Comparison of ENCODE assay signal across 9 mouse cellular contexts in genomic region chr5:38580703-38581102, GRCm38 (mm10). TPM values are rescaled to one million over a fixed set of nuclear protein-coding genes. Genes with fewer than 3 reads are reported as not detected.
DNase-seq lines count a peak whose midpoint lies in the region; ATAC-seq and TF ChIP-seq lines count a peak whose summit lies in the region.
"Had no signal": no experiment of that assay in that cellular context is flagged by ENCODE, and none has a peak within 500 bp of the region (broad histone marks: within the 10 kb centered on the region; RNA-seq: fewer than 3 reads in every experiment).

No protein-coding gene starts in this region.

- WGBS in heart, postnatal 0 days = 22% methylated on average over 6 of the region's 6 CpGs
- WGBS in heart, embryonic 12.5 days = 34% methylated on average over 6 of the region's 6 CpGs
- WGBS in bone marrow, adult 2 months = 32% methylated on average over 6 of the region's 6 CpGs
- WGBS in forebrain, embryonic 15.5 days = 33% methylated on average over 6 of the region's 6 CpGs
- 32% methylated on average over 6 of the region's 6 CpGs for WGBS in neural tube, embryonic 11.5 days

- H3K4me2 ChIP-seq in heart, postnatal 0 days (ENCODE audit: low read depth, low read length) = no peak overlapping the region
- H3K4me2 ChIP-seq in heart, embryonic 12.5 days = no peak overlapping the region
- H3K4me2 ChIP-seq in forebrain, embryonic 15.5 days (replicated peaks) = no peak overlapping the region
- no peak overlapping the region for H3K4me2 ChIP-seq in neural tube, embryonic 11.5 days (ENCODE audit: low read depth)
- H3K4me2 ChIP-seq: limb, embryonic 12.5 days had no signal

- no peak overlapping the region for H3K4me3 ChIP-seq in heart, postnatal 0 days (ENCODE audit: low read depth, low read length)
- no peak overlapping the region for H3K4me3 ChIP-seq in heart, embryonic 12.5 days
- no peak overlapping the region for H3K4me3 ChIP-seq in bone marrow, adult 2 months (replicated peaks; ENCODE audit: control insufficient read depth, low read depth, low read length)
- H3K4me3 ChIP-seq in forebrain, embryonic 15.5 days = no peak overlapping the region
- H3K4me3 ChIP-seq in neural tube, embryonic 11.5 days (ENCODE audit: low read depth, low read length) = no peak overlapping the region
- H3K4me3 ChIP-seq: limb, embryonic 12.5 days had no signal

- TF ChIP-seq POLR2A in bone marrow, adult 2 months (IDR thresholded peaks at IDR 0.05; ENCODE audit: borderline replicate concordance, control insufficient read depth, low read depth, low read length) = no peak

- H3K9me3 ChIP-seq in heart, postnatal 0 days (replicated peaks; ENCODE audit: control insufficient read depth, low read length) = no peaks in the 10 kb centered on the region
- no peaks in the 10 kb centered on the region for H3K9me3 ChIP-seq in heart, embryonic 12.5 days (replicated peaks)
- H3K9me3 ChIP-seq in forebrain, embryonic 15.5 days = no peaks in the 10 kb centered on the region
- no peaks in the 10 kb centered on the region for H3K9me3 ChIP-seq in neural tube, embryonic 11.5 days (ENCODE audit: control insufficient read depth, low read length)
- H3K9me3 ChIP-seq: limb, embryonic 12.5 days had no signal

- no peak overlapping the region for H3K9ac ChIP-seq in heart, postnatal 0 days (replicated peaks; ENCODE audit: low read depth, low read length)
- no peak overlapping the region for H3K9ac ChIP-seq in heart, embryonic 12.5 days
- H3K9ac ChIP-seq in forebrain, embryonic 15.5 days (replicated peaks) = no peak overlapping the region
- H3K9ac ChIP-seq in neural tube, embryonic 11.5 days (ENCODE audit: low read length) = no peak overlapping the region
- H3K9ac ChIP-seq: limb, embryonic 12.5 days had no signal

- peak; percentile 83 for TF ChIP-seq CTCF in heart, postnatal 0 days (IDR thresholded peaks at IDR 0.05; ENCODE audit: low read depth)
- peak; percentile 85 for TF ChIP-seq CTCF in bone marrow, adult 2 months (IDR thresholded peaks at IDR 0.05; ENCODE audit: control insufficient read depth, insufficient read depth, low read length)

- H3K27ac ChIP-seq in heart, postnatal 0 days (ENCODE audit: low read depth) = no peak overlapping the region
- no peak overlapping the region for H3K27ac ChIP-seq in heart, embryonic 12.5 days (ENCODE audit: poor library complexity, severe bottlenecking)
- no peak overlapping the region for H3K27ac ChIP-seq in bone marrow, adult 2 months (ENCODE audit: control insufficient read depth, insufficient read depth, low read depth, low read length, poor library complexity)
- no peak overlapping the region for H3K27ac ChIP-seq in forebrain, embryonic 15.5 days (replicated peaks)
- no peak overlapping the region for H3K27ac ChIP-seq in neural tube, embryonic 11.5 days (ENCODE audit: low read depth, low read length)
- H3K27ac ChIP-seq: limb, embryonic 12.5 days had no signal

- no peaks in the 10 kb centered on the region for H3K36me3 ChIP-seq in heart, postnatal 0 days (replicated peaks; ENCODE audit: control insufficient read depth, insufficient read depth, low read length)
- no peaks in the 10 kb centered on the region for H3K36me3 ChIP-seq in heart, embryonic 12.5 days
- H3K36me3 ChIP-seq in forebrain, embryonic 15.5 days = no peaks in the 10 kb centered on the region
- no peaks in the 10 kb centered on the region for H3K36me3 ChIP-seq in neural tube, embryonic 11.5 days (ENCODE audit: control insufficient read depth, insufficient read depth, low read length)
- H3K36me3 ChIP-seq: limb, embryonic 12.5 days had no signal

- no peak for DNase-seq in heart, postnatal 0 days (ENCODE audit: low spot score)
- peak; percentile 78 for DNase-seq in CD4-positive, CD25-positive, alpha-beta regulatory T cell, adult 2 months (ENCODE audit: low read depth, low spot score)
- DNase-seq in kidney, postnatal 4 days = peak; percentile 42 to 53
- peak; percentile 55 for DNase-seq in neural tube, embryonic 11.5 days (ENCODE audit: low spot score)
- no peak for DNase-seq in ovary, postnatal 14 days (ENCODE audit: low spot score)

- no peaks in the 10 kb centered on the region for H3K4me1 ChIP-seq in heart, postnatal 0 days (ENCODE audit: control insufficient read depth, insufficient read depth)
- no peaks in the 10 kb centered on the region for H3K4me1 ChIP-seq in heart, embryonic 12.5 days (replicated peaks)
- H3K4me1 ChIP-seq in bone marrow, adult 2 months (ENCODE audit: control insufficient read depth, insufficient read depth, low read length) = no peaks in the 10 kb centered on the region
- H3K4me1 ChIP-seq in forebrain, embryonic 15.5 days = no peaks in the 10 kb centered on the region
- H3K4me1 ChIP-seq in neural tube, embryonic 11.5 days (ENCODE audit: control insufficient read depth, insufficient read depth, low read length) = no peaks in the 10 kb centered on the region
- H3K4me1 ChIP-seq: limb, embryonic 12.5 days had no signal

- no peaks in the 10 kb centered on the region for H3K27me3 ChIP-seq in heart, postnatal 0 days (ENCODE audit: control insufficient read depth, insufficient read depth, low read length)
- no peaks in the 10 kb centered on the region for H3K27me3 ChIP-seq in heart, embryonic 12.5 days (replicated peaks)
- no peaks in the 10 kb centered on the region for H3K27me3 ChIP-seq in forebrain, embryonic 15.5 days
- no peaks in the 10 kb centered on the region for H3K27me3 ChIP-seq in neural tube, embryonic 11.5 days (ENCODE audit: control insufficient read depth, insufficient read depth, low read length)
- H3K27me3 ChIP-seq: limb, embryonic 12.5 days had no signal

- TF ChIP-seq EP300 in heart, postnatal 0 days (IDR thresholded peaks at IDR 0.05; ENCODE audit: low read depth) = no peak

- peak; percentile 17; the same call in 1 of the 2 replicates for ATAC-seq in heart, postnatal 0 days (ENCODE audit: insufficient read depth, low read depth)
- no peak for ATAC-seq in heart, embryonic 12.5 days (ENCODE audit: insufficient number of reproducible peaks, low FRiP score)
- ATAC-seq in forebrain, embryonic 15.5 days (replicated peaks) = peak; percentile 71; the same call in 1 of the 2 replicates
- ATAC-seq in neural tube, embryonic 11.5 days (ENCODE audit: insufficient read depth, low FRiP score, low TSS enrichment) = peak; percentile 48; the same call in 1 of the 2 replicates

RNA-seq across cellular contexts. Expression of gene Wdr1, which starts 17.7 kb away (rescaled TPM):
- 306 and 324 TPM in 2 replicates for total RNA-seq in heart, postnatal 0 days (2014; rRNA removed; ENCODE audit: low replicate concordance)
- polyA plus RNA-seq in heart, postnatal 0 days (2015; fragmentation: Nextera tagmentation; extraction: Ambion mirVana) = 145 and 171 TPM in 2 replicates
- 253 and 257 TPM in 2 replicates for polyA plus RNA-seq in heart, embryonic 12.5 days (2016; fragmentation: Nextera tagmentation; extraction: Ambion mirVana)
- 57.3 and 107 TPM in 2 replicates for polyA plus RNA-seq in bone marrow, adult 2 months (2011; ENCODE audit: insufficient read depth, insufficient read length, low replicate concordance, missing spikeins)
- polyA plus RNA-seq in forebrain, embryonic 15.5 days (2015; fragmentation: Nextera tagmentation; extraction: Ambion mirVana) = 162 and 176 TPM in 2 replicates
- 170 and 179 TPM in 2 replicates for polyA plus RNA-seq in neural tube, embryonic 11.5 days (2014; fragmentation: Nextera tagmentation; extraction: Ambion mirVana)

Comparison
In these comparisons a context has a peak if more than half of its experiments do, and no peak if none do; other contexts are left out.
1. DNase-seq: peak in CD4-positive, CD25-positive, alpha-beta regulatory T cell, adult 2 months (single experiment), kidney, postnatal 4 days (2 of 2) and neural tube, embryonic 11.5 days (single experiment); none in heart, postnatal 0 days (single experiment) and ovary, postnatal 14 days (single experiment).